Mouse (Mus musculus): ENCODE measurements around the gene Scgb1b12.
"Not testable (repeated sequence)": the region's sequence is repeated elsewhere in the genome, so short reads cannot be mapped to it uniquely, and the experiment has no call there.

The Scgb1b12 gene

DNA sequence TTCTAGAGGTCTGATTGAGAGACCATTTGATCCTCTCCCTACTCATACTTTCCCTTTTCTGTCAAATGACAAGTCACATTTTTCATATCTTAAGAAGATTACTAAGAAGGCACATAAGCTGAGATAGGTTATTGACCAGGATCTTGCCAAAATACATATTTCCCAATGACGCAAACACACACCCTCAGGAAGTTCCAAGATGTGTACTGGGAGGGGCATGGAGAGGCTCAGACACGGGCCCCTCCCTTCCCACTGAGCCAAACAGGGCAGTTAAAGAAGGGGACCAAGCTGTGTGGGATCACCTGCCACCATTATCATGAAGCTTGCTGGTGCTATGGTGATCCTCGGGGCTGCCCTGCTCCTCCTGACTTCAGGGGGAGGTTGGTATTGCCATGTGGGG, at the start of gene Scgb1b12:
Gene Scgb1b12 (plus strand): TSS at position 301 of the 400 bp plus-strand sequence.
- not testable (repeated sequence) for DNase-seq (ENCODE audit: low spot score in 2 of 2)

DNA sequence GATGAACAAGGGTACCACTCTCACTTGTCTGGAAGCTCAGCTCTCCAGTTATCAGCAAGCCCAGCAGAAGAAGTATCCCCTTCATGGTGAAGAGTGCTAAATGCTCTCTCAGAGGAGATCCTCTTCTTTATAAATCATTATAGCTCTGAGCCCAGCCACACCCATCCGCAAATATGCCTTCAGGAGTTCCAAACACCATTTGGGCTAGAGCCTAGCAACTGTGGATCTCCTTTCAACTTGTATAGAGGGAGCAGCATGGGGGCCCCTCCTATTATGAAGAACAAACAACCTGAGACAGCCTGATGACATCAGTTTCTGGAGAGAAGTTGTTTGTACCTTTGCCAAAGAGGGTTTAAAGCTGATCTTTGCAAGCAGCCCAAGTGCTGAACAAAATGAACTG, 6.8 kb upstream of the Scgb1b12 start, which contains the start of gene Scgb2b12:
Gene Scgb2b12 (minus strand): TSS at position 101 of the 400 bp plus-strand sequence.
- DNase-seq (ENCODE audit: low spot score in 2 of 2): not testable (repeated sequence)
